Mouse (Mus musculus): Measurements from ENCODE around the gene Mrpl54. TPM values are rescaled to one million over a fixed set of nuclear protein-coding genes. Genes with fewer than 3 reads are reported as not detected.

The Mrpl54 gene
- polyA plus RNA-seq, 1 experiment from 2014 or later, result 137 TPM

DNA sequence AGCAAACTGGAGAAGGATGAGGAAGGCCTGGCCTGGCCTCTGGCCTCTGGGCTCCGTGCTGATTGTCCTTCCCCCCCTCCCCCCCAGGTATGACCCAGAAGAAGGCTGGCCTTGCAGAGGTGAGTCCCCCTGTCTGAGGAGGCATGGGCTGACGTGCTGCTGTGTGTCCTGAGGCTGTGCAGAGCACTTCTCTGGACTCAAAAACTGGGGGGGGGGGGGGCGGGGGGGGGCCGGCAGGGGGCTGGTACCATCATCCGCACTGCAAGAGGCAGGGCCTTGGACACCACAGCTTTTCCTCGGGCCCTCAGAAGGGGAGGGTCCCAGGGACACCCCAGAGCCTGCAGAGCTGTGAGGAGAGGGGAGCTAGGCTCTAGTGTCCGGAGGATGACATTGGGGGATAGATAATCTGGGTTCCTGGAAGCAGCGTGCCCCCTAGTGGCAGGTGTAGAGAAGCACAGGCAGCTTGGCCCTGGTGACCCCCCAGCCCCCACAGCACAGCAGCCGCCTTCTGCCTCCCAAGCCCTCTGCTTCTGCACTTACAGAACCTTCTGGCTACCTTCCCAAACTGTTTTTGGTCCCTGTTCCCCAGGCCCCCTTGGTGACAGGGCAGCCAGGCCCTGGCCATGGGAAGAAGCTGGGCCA is 38.0 kb upstream of the Mrpl54 start:
- Histone ChIP-seq H3K36me3 (ENCODE audit: control insufficient read depth, insufficient read depth, low read length) (peaks cover 28% of the 10 kb centered on the region), H3K27me3 (replicated peaks; ENCODE audit: control insufficient read depth, insufficient read depth, low read length) (no peaks in the 10 kb centered on the region), H3K9ac (ENCODE audit: low read depth, low read length) (no peak overlapping the region), H3K4me2 (ENCODE audit: low read length) (no peak overlapping the region), H3K9me3 (ENCODE audit: control insufficient read depth, low read length) (no peaks in the 10 kb centered on the region), H3K4me1 (ENCODE audit: control insufficient read depth, insufficient read depth, low read depth, low read length) (peaks cover 23% of the 10 kb centered on the region), H3K4me3 (ENCODE audit: low read length) (no peak overlapping the region), H3K27ac (ENCODE audit: low read depth, low read length) (no peak overlapping the region)
- ATAC-seq, result no peak
- WGBS, result 25% methylated on average over 7 of the region's 9 CpGs

DNA sequence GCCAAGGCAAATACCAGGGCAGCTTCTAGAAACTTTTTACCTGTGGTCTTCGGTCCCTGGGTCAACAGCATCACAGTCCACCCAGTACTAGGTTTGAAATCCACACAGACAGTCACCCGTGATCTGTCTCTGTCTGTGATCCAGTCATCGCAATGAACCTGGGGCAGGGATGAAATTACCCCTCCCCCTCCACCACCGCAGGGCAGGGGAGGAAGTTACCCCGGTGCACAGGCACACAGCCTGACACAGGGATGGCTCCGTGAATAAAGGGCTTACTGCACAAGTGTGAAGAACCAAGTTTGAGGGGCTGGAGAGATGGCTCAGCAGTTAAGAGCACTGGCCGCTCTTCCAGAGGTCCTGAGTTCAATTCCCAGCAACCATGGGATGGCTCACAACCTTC is 37.0 kb upstream of the Mrpl54 start:
- Histone ChIP-seq H3K4me2 (ENCODE audit: low read length) (no peak overlapping the region), H3K4me3 (ENCODE audit: low read length) (no peak overlapping the region), H3K27me3 (replicated peaks; ENCODE audit: control insufficient read depth, insufficient read depth, low read length) (no peaks in the 10 kb centered on the region), H3K9me3 (ENCODE audit: control insufficient read depth, low read length) (no peaks in the 10 kb centered on the region), H3K36me3 (ENCODE audit: control insufficient read depth, insufficient read depth, low read length) (peaks cover 19% of the 10 kb centered on the region), H3K4me1 (ENCODE audit: control insufficient read depth, insufficient read depth, low read depth, low read length) (peaks cover 23% of the 10 kb centered on the region), H3K9ac (ENCODE audit: low read depth, low read length) (no peak overlapping the region), H3K27ac (ENCODE audit: low read depth, low read length) (no peak overlapping the region; the same call in 1 of the 2 replicates)
- ATAC-seq, result no peak
- WGBS, result 83% methylated on average over 7 of the region's 7 CpGs

- WGBS, result 77% methylated on average over 10 of the region's 10 CpGs
- no peak overlapping the region for H3K9ac ChIP-seq (ENCODE audit: low read depth, low read length)
Observed at GRCm38 (mm10) chr10:81303258-81303657, 36.5 kb upstream of the Mrpl54 start.

DNA sequence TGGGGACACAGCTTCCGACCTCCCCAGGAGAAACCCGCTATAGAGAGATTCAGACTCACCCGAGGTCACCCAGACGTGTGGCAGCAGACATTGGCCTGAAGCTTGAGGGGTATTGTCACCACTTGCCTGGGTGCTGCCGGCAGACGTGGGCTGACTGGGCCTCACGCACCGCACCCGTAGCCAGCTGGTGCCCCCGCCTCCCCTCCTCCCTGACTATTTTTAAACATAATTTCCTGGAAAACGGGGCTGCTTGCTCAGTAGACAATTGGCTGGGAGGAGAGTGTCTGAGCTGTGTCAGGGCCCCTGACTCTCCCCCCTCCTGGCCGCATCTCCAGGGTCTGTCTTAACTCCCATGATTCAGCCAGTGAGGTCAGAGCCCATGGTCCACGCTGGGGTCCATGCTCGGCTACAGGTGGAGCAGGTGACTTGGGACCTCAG is 36.1 kb upstream of the Mrpl54 start:
- H3K36me3 ChIP-seq (ENCODE audit: control insufficient read depth, insufficient read depth, low read length), result peaks cover 15% of the 10 kb centered on the region
- 74% methylated on average over 14 of the region's 14 CpGs for WGBS
- ATAC-seq, result no peak
- H3K9me3 ChIP-seq (ENCODE audit: control insufficient read depth, low read length), result no peaks in the 10 kb centered on the region
- H3K9ac ChIP-seq (ENCODE audit: low read depth, low read length), result no peak overlapping the region
- no peak overlapping the region for H3K4me2 ChIP-seq (ENCODE audit: low read length)
- no peaks in the 10 kb centered on the region for H3K27me3 ChIP-seq (replicated peaks; ENCODE audit: control insufficient read depth, insufficient read depth, low read length)
- peaks cover 23% of the 10 kb centered on the region for H3K4me1 ChIP-seq (ENCODE audit: control insufficient read depth, insufficient read depth, low read depth, low read length)
- no peak overlapping the region for H3K4me3 ChIP-seq (ENCODE audit: low read length)
- no peak overlapping the region for H3K27ac ChIP-seq (ENCODE audit: low read depth, low read length)

More at GRCm38 (mm10) chr10:81303258-81303657, 36.5 kb upstream of the Mrpl54 start:
- peaks cover 18% of the 10 kb centered on the region for H3K36me3 ChIP-seq (ENCODE audit: control insufficient read depth, insufficient read depth, low read length)
- H3K27ac ChIP-seq (ENCODE audit: low read depth, low read length), result no peak overlapping the region; the same call in 1 of the 2 replicates
- no peak overlapping the region for H3K4me3 ChIP-seq (ENCODE audit: low read length)
- H3K4me2 ChIP-seq (ENCODE audit: low read length), result no peak overlapping the region
- H3K4me1 ChIP-seq (ENCODE audit: control insufficient read depth, insufficient read depth, low read depth, low read length), result peaks cover 23% of the 10 kb centered on the region
- H3K27me3 ChIP-seq (replicated peaks; ENCODE audit: control insufficient read depth, insufficient read depth, low read length), result no peaks in the 10 kb centered on the region
- ATAC-seq, result no peak
- H3K9me3 ChIP-seq (ENCODE audit: control insufficient read depth, low read length), result no peaks in the 10 kb centered on the region

- Histone ChIP-seq H3K4me2 (ENCODE audit: low read length) (no peak overlapping the region), H3K27ac (ENCODE audit: low read depth, low read length) (peak overlapping the region; percentile 20; the same call in 1 of the 2 replicates)
Observed at GRCm38 (mm10) chr10:81302288-81302687, 35.6 kb upstream of the Mrpl54 start.

GRCm38 (mm10) chr10:81301321-81301720 is 34.6 kb upstream of the Mrpl54 start:
- Histone ChIP-seq H3K36me3 (ENCODE audit: control insufficient read depth, insufficient read depth, low read length) (peaks cover 2% of the 10 kb centered on the region; the same call in 1 of the 2 replicates), H3K27me3 (replicated peaks; ENCODE audit: control insufficient read depth, insufficient read depth, low read length) (no peaks in the 10 kb centered on the region), H3K9me3 (ENCODE audit: control insufficient read depth, low read length) (no peaks in the 10 kb centered on the region), H3K9ac (ENCODE audit: low read depth, low read length) (no peak overlapping the region), H3K4me1 (ENCODE audit: control insufficient read depth, insufficient read depth, low read depth, low read length) (peaks cover 23% of the 10 kb centered on the region), H3K4me2 (ENCODE audit: low read length) (no peak overlapping the region), H3K4me3 (ENCODE audit: low read length) (no peak overlapping the region), H3K27ac (ENCODE audit: low read depth, low read length) (no peak overlapping the region)
- ATAC-seq, result no peak
- WGBS, result 83% methylated on average over 9 of the region's 9 CpGs

More at GRCm38 (mm10) chr10:81302288-81302687, 35.6 kb upstream of the Mrpl54 start:
- no peak for ATAC-seq
- 66% methylated on average over 4 of the region's 4 CpGs for WGBS
- H3K4me1 ChIP-seq (ENCODE audit: control insufficient read depth, insufficient read depth, low read depth, low read length), result peaks cover 23% of the 10 kb centered on the region
- H3K4me3 ChIP-seq (ENCODE audit: low read length), result no peak overlapping the region
- no peak overlapping the region for H3K9ac ChIP-seq (ENCODE audit: low read depth, low read length)
- H3K36me3 ChIP-seq (ENCODE audit: control insufficient read depth, insufficient read depth, low read length), result peaks cover 10% of the 10 kb centered on the region
- no peaks in the 10 kb centered on the region for H3K27me3 ChIP-seq (replicated peaks; ENCODE audit: control insufficient read depth, insufficient read depth, low read length)
- H3K9me3 ChIP-seq (ENCODE audit: control insufficient read depth, low read length), result no peaks in the 10 kb centered on the region

- H3K9ac ChIP-seq (ENCODE audit: low read depth, low read length), result no peak overlapping the region
- peaks cover 27% of the 10 kb centered on the region for H3K4me1 ChIP-seq (ENCODE audit: control insufficient read depth, insufficient read depth, low read depth, low read length)
- H3K36me3 ChIP-seq (ENCODE audit: control insufficient read depth, insufficient read depth, low read length), result no peaks in the 10 kb centered on the region
- no peak overlapping the region for H3K4me3 ChIP-seq (ENCODE audit: low read length)
- WGBS, result 72% methylated on average over 9 of the region's 9 CpGs
- no peak overlapping the region for H3K27ac ChIP-seq (ENCODE audit: low read depth, low read length)
- no peaks in the 10 kb centered on the region for H3K9me3 ChIP-seq (ENCODE audit: control insufficient read depth, low read length)
- H3K27me3 ChIP-seq (replicated peaks; ENCODE audit: control insufficient read depth, insufficient read depth, low read length), result no peaks in the 10 kb centered on the region
- no peak for ATAC-seq
- H3K4me2 ChIP-seq (ENCODE audit: low read length), result no peak overlapping the region
Observed at GRCm38 (mm10) chr10:81300352-81300907, 33.7 kb upstream of the Mrpl54 start.

GRCm38 (mm10) chr10:81299585-81300351 is 33.0 kb upstream of the Mrpl54 start:
- H3K4me2 ChIP-seq (ENCODE audit: low read length), result no peak overlapping the region
- H3K4me3 ChIP-seq (ENCODE audit: low read length), result no peak overlapping the region
- no peak overlapping the region for H3K9ac ChIP-seq (ENCODE audit: low read depth, low read length)
- H3K9me3 ChIP-seq (ENCODE audit: control insufficient read depth, low read length), result no peaks in the 10 kb centered on the region
- WGBS, result 90% methylated on average over 14 of the region's 14 CpGs
- H3K27ac ChIP-seq (ENCODE audit: low read depth, low read length), result no peak overlapping the region
- ATAC-seq, result no peak
- no peaks in the 10 kb centered on the region for H3K36me3 ChIP-seq (ENCODE audit: control insufficient read depth, insufficient read depth, low read length)
- peaks cover 33% of the 10 kb centered on the region for H3K4me1 ChIP-seq (ENCODE audit: control insufficient read depth, insufficient read depth, low read depth, low read length)
- no peaks in the 10 kb centered on the region for H3K27me3 ChIP-seq (replicated peaks; ENCODE audit: control insufficient read depth, insufficient read depth, low read length)
